Mouse (Mus musculus) stomach, postnatal 0 days (tissue): ENCODE results near the gene Colgalt2. TPM values are rescaled to one million over a fixed set of nuclear protein-coding genes. Genes with fewer than 3 reads are reported as not detected.
"Not testable (repeated sequence)": the region's sequence is repeated elsewhere in the genome, so short reads cannot be mapped to it uniquely, and the experiment has no call there.

Source experiments
- ATAC-seq: fragments of 200-750 bp; cut with Nextera tagmentation; 2 replicates; pipeline ENCODE4 v1.8.0; 2017; ENCODE audit not compliant: low FRiP score, low TSS enrichment
- DNase-seq: peaks from one replicate; pipeline ENCODE4 v3.0.0-alpha.2; 2016; ENCODE audit warnings: low spot score
- H3K27ac ChIP-seq: fragments of 300-500 bp; sonication (generic); replicated peaks from 2 replicates; pipeline ENCODE4 v1.5.1; 2014; ENCODE audit warnings: mild to moderate bottlenecking, control low read depth
- H3K27me3 ChIP-seq: fragments of 300-500 bp; sonication (generic); 2 replicates; pipeline ENCODE4 v1.6.1; 2014; ENCODE audit warnings: low read length; ENCODE audit not compliant: control insufficient read depth, insufficient read depth
- H3K36me3 ChIP-seq: fragments of 300-500 bp; sonication (generic); 2 replicates; pipeline ENCODE4 v1.6.1; 2014; ENCODE audit warnings: low read length, mixed read lengths; ENCODE audit not compliant: control insufficient read depth, insufficient read depth
- H3K4me1 ChIP-seq: fragments of 300-500 bp; sonication (generic); replicated peaks from 2 replicates; pipeline ENCODE4 v1.6.1; 2014; ENCODE audit warnings: antibody characterized with exemption; ENCODE audit not compliant: control insufficient read depth, insufficient read depth
- H3K4me2 ChIP-seq: fragments of 300-500 bp; sonication (generic); replicated peaks from 2 replicates; pipeline ENCODE4 v1.6.1; 2014; ENCODE audit warnings: low read depth, mild to moderate bottlenecking, control low read depth, moderate library complexity
- H3K4me3 ChIP-seq: fragments of 300-500 bp; sonication (generic); 2 replicates; pipeline ENCODE4 v1.5.1; 2014; ENCODE audit warnings: low read depth, low read length, control low read depth
- H3K9ac ChIP-seq: fragments of 300-500 bp; sonication (generic); 2 replicates; pipeline ENCODE4 v1.6.1; 2014; ENCODE audit warnings: mild to moderate bottlenecking, low read length, control low read depth, mixed read lengths
- H3K9me3 ChIP-seq: fragments of 300-500 bp; sonication (generic); 2 replicates; pipeline ENCODE4 v1.6.1; 2016; ENCODE audit warnings: low read length; ENCODE audit not compliant: control insufficient read depth
- CTCF ChIP-seq: IDR thresholded peaks from 2 replicates; pipeline ENCODE4 v1.5.1; 2016; ENCODE audit warnings: antibody characterized with exemption, low read depth, mild to moderate bottlenecking, moderate library complexity
- EP300 ChIP-seq: optimal IDR thresholded peaks from 2 replicates; pipeline ENCODE3; 2016; ENCODE audit warnings: antibody characterized with exemption
- WGBS: fragments of 180-500 bp; shearing (Covaris S2); extraction: QIAGEN DNeasy Blood & Tissue Kit; methylation state at CpG from one replicate; pipeline ENCODE4 v1.1.7; 2014; 5-methylcytosine and 5-hydroxymethylcytosine counted together
- polyA plus RNA-seq: library from polyadenylated mRNA; unstranded; fragments of >200 nt; fragmentation: Nextera tagmentation; extraction: Ambion mirVana; gene quantifications from 2 replicates; pipeline ENCODE4 v1.2.1, GENCODE M21; 2015

Gene Colgalt2
- polyA plus RNA-seq, 1 experiment from 2014 or later = 0.50 TPM

- TF ChIP-seq CTCF (no peak), EP300 (no peak)
- no peaks in the 10 kb centered on the region for H3K4me1 ChIP-seq
- WGBS = 100% methylated on average over 1 of the region's 1 CpGs
Observed at GRCm38 (mm10) chr1:152384589-152384988, 15.0 kb upstream of the Colgalt2 start.

DNA sequence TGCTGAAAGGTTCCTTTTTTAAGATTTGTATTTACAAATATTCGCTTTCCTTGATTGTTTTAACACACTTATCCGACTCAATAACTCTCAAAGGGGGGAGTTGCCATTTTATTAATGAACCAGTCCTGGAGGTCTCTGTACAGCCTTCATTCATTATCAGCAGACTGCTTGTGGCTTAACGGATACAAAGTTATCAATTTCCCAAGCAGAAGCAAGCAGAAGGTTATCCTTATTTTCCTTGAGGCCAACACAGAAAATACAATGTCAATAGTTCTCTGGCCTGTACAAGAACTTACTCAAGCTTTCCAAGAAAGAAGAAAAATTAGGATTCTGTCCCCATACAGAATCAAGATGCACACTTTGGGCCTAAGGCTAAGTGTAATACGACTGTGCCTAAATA lies 13.9 kb upstream of the Colgalt2 start:
- ATAC-seq, H3K36me3 ChIP-seq, H3K4me1 ChIP-seq, H3K27ac ChIP-seq, DNase-seq, H3K27me3 ChIP-seq, H3K9me3 ChIP-seq: not testable (repeated sequence)
- Histone ChIP-seq H3K4me3 (peak overlapping the region; percentile 90), H3K9ac (peak overlapping the region; percentile 75), H3K4me2 (peak overlapping the region; percentile 67)
- whole genome bisulfite sequencing = 23% methylated on average over 2 of the region's 4 CpGs

More at GRCm38 (mm10) chr1:152384589-152384988, 15.0 kb upstream of the Colgalt2 start:
- Histone ChIP-seq H3K4me3 (no peak overlapping the region), H3K9me3 (no peaks in the 10 kb centered on the region), H3K27ac (no peak overlapping the region), H3K9ac (no peak overlapping the region), H3K36me3 (peaks cover 2% of the 10 kb centered on the region; the same call in 1 of the 2 replicates), H3K27me3 (no peaks in the 10 kb centered on the region), H3K4me2 (no peak overlapping the region)
- ATAC-seq (no peak), DNase-seq (no peak)

DNA sequence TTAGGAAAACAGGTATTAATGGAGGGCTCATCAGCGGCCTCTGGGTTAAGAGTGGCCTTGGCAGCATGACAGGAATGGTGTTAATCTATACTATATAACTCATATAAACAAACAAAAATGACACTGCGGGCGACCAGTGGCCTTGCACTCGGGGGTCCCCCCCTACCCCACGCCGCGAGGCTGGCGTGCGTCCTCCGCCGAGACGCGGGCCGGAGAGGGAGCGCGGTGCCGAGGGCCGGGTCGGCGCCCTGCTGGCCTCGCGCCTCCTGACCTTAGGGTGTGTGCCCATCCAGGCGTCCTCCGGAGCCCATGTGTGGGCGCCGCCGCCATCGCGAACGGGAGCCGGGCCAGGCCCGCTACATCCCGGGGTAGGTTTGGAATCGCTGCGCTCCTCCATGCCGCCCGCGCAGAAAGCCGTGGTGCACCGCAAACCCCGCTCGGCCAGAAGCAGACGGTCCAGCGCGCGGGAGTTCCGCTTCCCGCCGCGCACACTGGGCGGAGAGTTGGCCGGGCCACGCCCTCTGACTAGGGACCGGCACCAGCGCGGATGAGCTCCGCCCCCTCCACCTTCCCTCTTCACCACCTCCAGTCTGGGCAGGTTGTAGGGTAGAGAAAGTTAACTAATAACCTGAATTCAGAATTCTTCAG lies 13.3 kb upstream of the Colgalt2 start, which contains the start of gene Tsen15:
Gene Tsen15 (minus strand): TSS at position 501 of the 648 bp plus-strand sequence.
- TF ChIP-seq EP300 = no peak
- 0 out of 2 replicates have a peak, but pooled peaks have one; percentile 5 for TF ChIP-seq CTCF
- H3K4me1 ChIP-seq = no peaks in the 10 kb centered on the region
- H3K9me3 ChIP-seq = no peaks in the 10 kb centered on the region
- H3K9ac ChIP-seq = peak within 1 kb of the TSS; percentile 75
- peak within 1 kb of the TSS; percentile 90 for H3K4me3 ChIP-seq
- H3K27me3 ChIP-seq = no peaks in the 10 kb centered on the region
- peak within 1 kb of the TSS; percentile 67 for H3K4me2 ChIP-seq
- H3K36me3 ChIP-seq = peaks cover 2% of the 10 kb centered on the region; the same call in 1 of the 2 replicates
- WGBS = under 1% methylated on average over 57 of the region's 57 CpGs
- no peak within 1 kb of the TSS for H3K27ac ChIP-seq
- ATAC-seq = peak; percentile 99
- peak; percentile 90 for DNase-seq

- Histone ChIP-seq H3K36me3 (no peaks in the 10 kb centered on the region), H3K4me1 (no peaks in the 10 kb centered on the region), H3K4me2 (no peak overlapping the region), H3K9me3 (no peaks in the 10 kb centered on the region), H3K27me3 (no peaks in the 10 kb centered on the region), H3K4me3 (no peak overlapping the region), H3K9ac (no peak overlapping the region), H3K27ac (no peak overlapping the region)
- TF ChIP-seq CTCF (no peak), EP300 (no peak)
- no peak for ATAC-seq
- no peak for DNase-seq
Observed at GRCm38 (mm10) chr1:152389271-152389670, 10.4 kb upstream of the Colgalt2 start.

- H3K27ac ChIP-seq = no peak overlapping the region
- no peak overlapping the region for H3K4me2 ChIP-seq
- no peak for ATAC-seq
- H3K9ac ChIP-seq = no peak overlapping the region
- no peaks in the 10 kb centered on the region for H3K36me3 ChIP-seq
- H3K27me3 ChIP-seq = no peaks in the 10 kb centered on the region
- WGBS = 84% methylated on average over 3 of the region's 3 CpGs
- no peak for DNase-seq
- no peak overlapping the region for H3K4me3 ChIP-seq
- H3K4me1 ChIP-seq = no peaks in the 10 kb centered on the region
- TF ChIP-seq CTCF = no peak
- no peak for TF ChIP-seq EP300
- H3K9me3 ChIP-seq = no peaks in the 10 kb centered on the region
Observed at GRCm38 (mm10) chr1:152394137-152394536, 5.5 kb upstream of the Colgalt2 start.

GRCm38 (mm10) chr1:152394956-152395515 lies 4.6 kb upstream of the Colgalt2 start:
- H3K27ac ChIP-seq = no peak overlapping the region
- TF ChIP-seq CTCF (no peak), EP300 (no peak)
- DNase-seq = no peak

More at GRCm38 (mm10) chr1:152394956-152395515, 4.6 kb upstream of the Colgalt2 start:
- H3K27me3 ChIP-seq = no peaks in the 10 kb centered on the region
- ATAC-seq = no peak
- no peak overlapping the region for H3K4me3 ChIP-seq
- no peaks in the 10 kb centered on the region for H3K36me3 ChIP-seq
- H3K9ac ChIP-seq = no peak overlapping the region
- no peak overlapping the region for H3K4me2 ChIP-seq
- 0 out of 2 replicates have a peak, but pooled peaks cover under 1% of the 10 kb centered on the region for H3K4me1 ChIP-seq
- H3K9me3 ChIP-seq = no peaks in the 10 kb centered on the region
- 76% methylated on average over 4 of the region's 4 CpGs for WGBS
